13 mouse cellular contexts compared by ENCODE assay signal in genomic region chr9:20978409-20979095, GRCm38 (mm10). TPM values are rescaled to one million over a fixed set of nuclear protein-coding genes. Genes with fewer than 3 reads are reported as not detected.
DNase-seq lines count a peak whose midpoint lies in the region; ATAC-seq lines count a peak whose summit lies in the region.
"Had no signal": no experiment of that assay in that cellular context is flagged by ENCODE, and none has a peak within 500 bp of the region (broad histone marks: within the 10 kb centered on the region; RNA-seq: fewer than 3 reads in every experiment).

No protein-coding gene starts in this region.

- H3K36me3 ChIP-seq in kidney, embryonic 15.5 days: no peaks in the 10 kb centered on the region
- no peaks in the 10 kb centered on the region for H3K36me3 ChIP-seq in embryonic facial prominence, embryonic 15.5 days
- no peaks in the 10 kb centered on the region for H3K36me3 ChIP-seq in midbrain, embryonic 16.5 days (ENCODE audit: control insufficient read depth, insufficient read depth, low read length)
- H3K36me3 ChIP-seq in neural tube, embryonic 15.5 days: no peaks in the 10 kb centered on the region
- H3K36me3 ChIP-seq: hindbrain, embryonic 13.5 days had no signal

- no peak overlapping the region for H3K4me3 ChIP-seq in kidney, embryonic 15.5 days (replicated peaks)
- no peak overlapping the region for H3K4me3 ChIP-seq in embryonic facial prominence, embryonic 15.5 days (replicated peaks)
- no peak overlapping the region for H3K4me3 ChIP-seq in midbrain, embryonic 16.5 days (ENCODE audit: low read depth, low read length)
- no peak overlapping the region for H3K4me3 ChIP-seq in neural tube, embryonic 15.5 days (replicated peaks)
- H3K4me3 ChIP-seq: erythroblast, embryonic 14.5 days; hindbrain, embryonic 13.5 days had no signal

- no peak overlapping the region for H3K4me2 ChIP-seq in kidney, embryonic 15.5 days
- H3K4me2 ChIP-seq in embryonic facial prominence, embryonic 15.5 days (replicated peaks): no peak overlapping the region
- no peak overlapping the region for H3K4me2 ChIP-seq in midbrain, embryonic 16.5 days (ENCODE audit: low read length)
- H3K4me2 ChIP-seq in neural tube, embryonic 15.5 days: no peak overlapping the region
- H3K4me2 ChIP-seq: hindbrain, embryonic 13.5 days had no signal

- DNase-seq in kidney, postnatal 4 days: no peak
- peak; percentile 97 for DNase-seq in R1 (ENCODE audit: low read depth, low spot score)
- DNase-seq in lung, postnatal 36 days: peak; percentile 35
- DNase-seq in cerebellum, postnatal 14 days: no peak
- DNase-seq: cerebellum, postnatal 36 days; kidney, postnatal 10 days; thymus, postnatal 4 days had no signal

- no peaks in the 10 kb centered on the region for H3K9me3 ChIP-seq in kidney, embryonic 15.5 days (replicated peaks)
- no peaks in the 10 kb centered on the region for H3K9me3 ChIP-seq in embryonic facial prominence, embryonic 15.5 days (replicated peaks)
- no peaks in the 10 kb centered on the region for H3K9me3 ChIP-seq in midbrain, embryonic 16.5 days (replicated peaks; ENCODE audit: control insufficient read depth, low read length, poor library complexity, severe bottlenecking)
- H3K9me3 ChIP-seq in neural tube, embryonic 15.5 days (replicated peaks): no peaks in the 10 kb centered on the region
- H3K9me3 ChIP-seq: hindbrain, embryonic 13.5 days had no signal

- no peak overlapping the region for H3K9ac ChIP-seq in kidney, embryonic 15.5 days
- no peak overlapping the region for H3K9ac ChIP-seq in embryonic facial prominence, embryonic 15.5 days
- no peak overlapping the region for H3K9ac ChIP-seq in midbrain, embryonic 16.5 days (ENCODE audit: low read depth, low read length)
- no peak overlapping the region for H3K9ac ChIP-seq in neural tube, embryonic 15.5 days (replicated peaks)
- H3K9ac ChIP-seq: hindbrain, embryonic 13.5 days had no signal

- peak overlapping the region; percentile 65 for H3K27ac ChIP-seq in kidney, embryonic 15.5 days
- H3K27ac ChIP-seq in embryonic facial prominence, embryonic 15.5 days (replicated peaks): peak overlapping the region; percentile 40
- H3K27ac ChIP-seq in midbrain, embryonic 16.5 days (ENCODE audit: low read length): no peak overlapping the region
- H3K27ac ChIP-seq in neural tube, embryonic 15.5 days (replicated peaks): no peak overlapping the region; the same call in 1 of the 2 replicates
- H3K27ac ChIP-seq: hindbrain, embryonic 13.5 days had no signal

- peaks cover 45% of the 10 kb centered on the region for H3K4me1 ChIP-seq in kidney, embryonic 15.5 days
- H3K4me1 ChIP-seq in embryonic facial prominence, embryonic 15.5 days: peaks cover 55% of the 10 kb centered on the region
- peaks cover 7% of the 10 kb centered on the region; the same call in 1 of the 2 replicates for H3K4me1 ChIP-seq in midbrain, embryonic 16.5 days (ENCODE audit: control insufficient read depth, insufficient read depth, low read length)
- H3K4me1 ChIP-seq in neural tube, embryonic 15.5 days: peaks cover 25% of the 10 kb centered on the region

- H3K27me3 ChIP-seq in kidney, embryonic 15.5 days: no peaks in the 10 kb centered on the region
- no peaks in the 10 kb centered on the region for H3K27me3 ChIP-seq in embryonic facial prominence, embryonic 15.5 days
- no peaks in the 10 kb centered on the region for H3K27me3 ChIP-seq in midbrain, embryonic 16.5 days (ENCODE audit: control insufficient read depth, insufficient read depth, low read depth, low read length)
- no peaks in the 10 kb centered on the region for H3K27me3 ChIP-seq in neural tube, embryonic 15.5 days (replicated peaks)

- ATAC-seq in kidney, embryonic 15.5 days (replicated peaks; ENCODE audit: low FRiP score): no peak
- no peak for ATAC-seq in embryonic facial prominence, embryonic 15.5 days (ENCODE audit: insufficient number of reproducible peaks, low FRiP score, low TSS enrichment, low read depth)
- ATAC-seq in midbrain, embryonic 16.5 days: no peak
- no peak for ATAC-seq in neural tube, embryonic 15.5 days (ENCODE audit: low FRiP score)

- 64% methylated on average over 10 of the region's 10 CpGs for WGBS in kidney, embryonic 15.5 days
- 50% methylated on average over 10 of the region's 10 CpGs for WGBS in embryonic facial prominence, embryonic 15.5 days
- 63% methylated on average over 10 of the region's 10 CpGs for WGBS in midbrain, embryonic 16.5 days
- 56% methylated on average over 10 of the region's 10 CpGs for WGBS in neural tube, embryonic 15.5 days

RNA-seq across cellular contexts. Expression of gene S1pr2, which starts 2.0 kb away (rescaled TPM):
- polyA plus RNA-seq in kidney, embryonic 15.5 days (2015; fragmentation: Nextera tagmentation; extraction: Ambion mirVana): 29.8 and 32.7 TPM in 2 replicates
- polyA plus RNA-seq in embryonic facial prominence, embryonic 15.5 days (2015; fragmentation: Nextera tagmentation; extraction: Ambion mirVana): 61.8 and 68.5 TPM in 2 replicates
- polyA plus RNA-seq in midbrain, embryonic 16.5 days (2015; fragmentation: Nextera tagmentation; extraction: Ambion mirVana): 9.7 and 10.3 TPM in 2 replicates
- polyA plus RNA-seq in neural tube, embryonic 15.5 days (2015; fragmentation: Nextera tagmentation; extraction: Ambion mirVana): 8.8 and 17.9 TPM in 2 replicates

RNA-seq across cellular contexts. Expression of gene Dnmt1, which starts 18.9 kb away (rescaled TPM):
- polyA plus RNA-seq in kidney, embryonic 15.5 days (2015; fragmentation: Nextera tagmentation; extraction: Ambion mirVana): 96.9 and 108 TPM in 2 replicates
- 77.2 and 78.4 TPM in 2 replicates for polyA plus RNA-seq in embryonic facial prominence, embryonic 15.5 days (2015; fragmentation: Nextera tagmentation; extraction: Ambion mirVana)
- 67.7 and 71.7 TPM in 2 replicates for polyA plus RNA-seq in midbrain, embryonic 16.5 days (2015; fragmentation: Nextera tagmentation; extraction: Ambion mirVana)
- polyA plus RNA-seq in neural tube, embryonic 15.5 days (2015; fragmentation: Nextera tagmentation; extraction: Ambion mirVana): 51.6 and 60.8 TPM in 2 replicates

RNA-seq across cellular contexts. Expression of gene Mrpl4, which starts 24.0 kb away (rescaled TPM):
- polyA plus RNA-seq in kidney, embryonic 15.5 days (2015; fragmentation: Nextera tagmentation; extraction: Ambion mirVana): 140 and 143 TPM in 2 replicates
- polyA plus RNA-seq in embryonic facial prominence, embryonic 15.5 days (2015; fragmentation: Nextera tagmentation; extraction: Ambion mirVana): 122 and 126 TPM in 2 replicates
- polyA plus RNA-seq in midbrain, embryonic 16.5 days (2015; fragmentation: Nextera tagmentation; extraction: Ambion mirVana): 101 and 104 TPM in 2 replicates
- 114 and 123 TPM in 2 replicates for polyA plus RNA-seq in neural tube, embryonic 15.5 days (2015; fragmentation: Nextera tagmentation; extraction: Ambion mirVana)

RNA-seq across cellular contexts. Expression of gene Icam1, which starts 37.2 kb away (rescaled TPM):
- 10.8 and 13.7 TPM in 2 replicates for polyA plus RNA-seq in kidney, embryonic 15.5 days (2015; fragmentation: Nextera tagmentation; extraction: Ambion mirVana)
- 20.7 and 21.7 TPM in 2 replicates for polyA plus RNA-seq in embryonic facial prominence, embryonic 15.5 days (2015; fragmentation: Nextera tagmentation; extraction: Ambion mirVana)
- 3.0 and 3.1 TPM in 2 replicates for polyA plus RNA-seq in midbrain, embryonic 16.5 days (2015; fragmentation: Nextera tagmentation; extraction: Ambion mirVana)
- 4.2 and 16.9 TPM in 2 replicates for polyA plus RNA-seq in neural tube, embryonic 15.5 days (2015; fragmentation: Nextera tagmentation; extraction: Ambion mirVana)

RNA-seq across cellular contexts. Expression of gene Icam4, which starts 50.6 kb away (rescaled TPM):
- 2.0 and 2.7 TPM in 2 replicates for polyA plus RNA-seq in kidney, embryonic 15.5 days (2015; fragmentation: Nextera tagmentation; extraction: Ambion mirVana)
- 0.59 and 1.0 TPM in 2 replicates for polyA plus RNA-seq in embryonic facial prominence, embryonic 15.5 days (2015; fragmentation: Nextera tagmentation; extraction: Ambion mirVana)
- 0.24 TPM in 1 of 2 replicates, not detected in the other for polyA plus RNA-seq in midbrain, embryonic 16.5 days (2015; fragmentation: Nextera tagmentation; extraction: Ambion mirVana)
- polyA plus RNA-seq in neural tube, embryonic 15.5 days (2015; fragmentation: Nextera tagmentation; extraction: Ambion mirVana): 0.54 TPM in 1 of 2 replicates, not detected in the other

Comparison
In these comparisons a context has a peak if more than half of its experiments do, and no peak if none do; other contexts are left out.
1. H3K27ac ChIP-seq: peak in kidney, embryonic 15.5 days (single experiment) and embryonic facial prominence, embryonic 15.5 days (single experiment); none in midbrain, embryonic 16.5 days (single experiment) and neural tube, embryonic 15.5 days (single experiment).
2. DNase-seq: peak in R1 (single experiment) and lung, postnatal 36 days (single experiment); none in kidney, postnatal 4 days (0 of 2) and cerebellum, postnatal 14 days (0 of 2).